Mouse (Mus musculus) neural tube, embryonic 14.5 days (tissue): ENCODE data around the gene Ndufs4. TPM values are rescaled to one million over a fixed set of nuclear protein-coding genes. Genes with fewer than 3 reads are reported as not detected.
"Not testable (repeated sequence)": the region's sequence is repeated elsewhere in the genome, so short reads cannot be mapped to it uniquely, and the experiment has no call there.

Experiments
- ATAC-seq: fragments of 200-750 bp; cut with Nextera tagmentation; 2 replicates; pipeline ENCODE4 v1.8.0; 2017; ENCODE audit warnings: low read depth, mild to moderate bottlenecking, moderate TSS enrichment, moderate library complexity
- H3K27ac ChIP-seq: fragments of 300-500 bp; sonication (generic); 2 replicates; pipeline ENCODE4 v1.5.1; 2014; ENCODE audit warnings: low read depth, mild to moderate bottlenecking, control low read depth, low read length, moderate library complexity, mixed read lengths
- H3K27me3 ChIP-seq: fragments of 300-500 bp; sonication (generic); 2 replicates; pipeline ENCODE4 v1.6.1; 2014; ENCODE audit warnings: low read length; ENCODE audit not compliant: control insufficient read depth, insufficient read depth
- H3K36me3 ChIP-seq: fragments of 300-500 bp; sonication (generic); 2 replicates; pipeline ENCODE4 v1.6.1; 2014; ENCODE audit warnings: low read length, mixed read lengths; ENCODE audit not compliant: control insufficient read depth, insufficient read depth
- H3K4me1 ChIP-seq: fragments of 300-500 bp; sonication (generic); 2 replicates; pipeline ENCODE4 v1.6.1; 2014; ENCODE audit warnings: low read length; ENCODE audit not compliant: control insufficient read depth, insufficient read depth
- H3K4me2 ChIP-seq: fragments of 300-500 bp; sonication (generic); 2 replicates; pipeline ENCODE4 v1.6.1; 2014; ENCODE audit warnings: mild to moderate bottlenecking, low read depth, low read length, control low read depth
- H3K4me3 ChIP-seq: fragments of 300-500 bp; sonication (generic); 2 replicates; pipeline ENCODE4 v1.5.1; 2014; ENCODE audit warnings: low read depth, low read length, control low read depth, mixed read lengths
- H3K9ac ChIP-seq: fragments of 300-500 bp; sonication (generic); replicated peaks from 2 replicates; pipeline ENCODE4 v1.6.1; 2014; ENCODE audit warnings: low read depth, mild to moderate bottlenecking, control low read depth, low read length, mixed read lengths
- H3K9me3 ChIP-seq: fragments of 300-500 bp; sonication (generic); 2 replicates; pipeline ENCODE4 v1.6.1; 2016; ENCODE audit warnings: low read length; ENCODE audit not compliant: control insufficient read depth
- WGBS: fragments of 180-500 bp; shearing (Covaris S2); extraction: QIAGEN DNeasy Blood & Tissue Kit; methylation state at CpG from one replicate; pipeline ENCODE4 v1.1.7; 2014; 5-methylcytosine and 5-hydroxymethylcytosine counted together
- polyA plus RNA-seq: library from polyadenylated mRNA; unstranded; fragments of >200 nt; fragmentation: Nextera tagmentation; extraction: Ambion mirVana; gene quantifications from 2 replicates; pipeline ENCODE4 v1.2.1, GENCODE M21; 2014

Ndufs4 gene
- polyA plus RNA-seq, 1 experiment from 2014 or later = 426 TPM

GRCm38 (mm10) chr13:114310591-114310990 is 77.5 kb downstream of the Ndufs4 start:
- 96% methylated on average over 11 of the region's 11 CpGs for WGBS
- H3K9me3 ChIP-seq = no peaks in the 10 kb centered on the region
- H3K27ac ChIP-seq = no peak overlapping the region
- H3K4me1 ChIP-seq = no peaks in the 10 kb centered on the region
- H3K9ac ChIP-seq = no peak overlapping the region
- no peaks in the 10 kb centered on the region for H3K36me3 ChIP-seq
- H3K4me3 ChIP-seq = no peak overlapping the region
- no peak overlapping the region for H3K4me2 ChIP-seq
- no peaks in the 10 kb centered on the region for H3K27me3 ChIP-seq
- ATAC-seq = no peak

DNA sequence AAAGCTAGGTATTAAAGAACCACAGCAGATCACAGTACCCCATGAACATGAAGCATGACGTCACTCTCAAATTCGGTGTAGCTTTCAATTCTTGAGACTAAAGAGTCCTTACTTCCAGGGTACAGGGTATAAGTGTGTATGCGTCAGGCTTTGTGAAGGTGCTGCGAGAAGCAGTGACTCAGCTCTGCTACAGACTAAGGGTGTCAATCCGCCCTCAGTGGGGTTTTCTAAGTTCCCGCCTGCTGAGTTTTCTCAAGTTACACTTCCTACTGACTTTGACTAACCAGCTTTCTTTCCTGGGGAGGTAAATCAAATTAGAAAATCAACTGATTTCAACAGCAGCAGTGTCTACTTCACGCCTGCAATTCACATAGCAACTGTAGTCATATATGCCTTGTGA is 83.4 kb downstream of the Ndufs4 start:
- no peak overlapping the region for H3K9ac ChIP-seq
- H3K4me1 ChIP-seq = no peaks in the 10 kb centered on the region
- H3K4me2 ChIP-seq = no peak overlapping the region
- H3K9me3 ChIP-seq = no peaks in the 10 kb centered on the region
- no peak overlapping the region for H3K27ac ChIP-seq
- no peaks in the 10 kb centered on the region for H3K27me3 ChIP-seq
- no peaks in the 10 kb centered on the region for H3K36me3 ChIP-seq
- WGBS = 90% methylated on average over 7 of the region's 7 CpGs
- H3K4me3 ChIP-seq = no peak overlapping the region
- no peak for ATAC-seq

- Histone ChIP-seq H3K36me3 (no peaks in the 10 kb centered on the region), H3K4me3 (no peak overlapping the region), H3K9ac (no peak overlapping the region), H3K27ac (no peak overlapping the region), H3K9me3 (no peaks in the 10 kb centered on the region), H3K4me1 (no peaks in the 10 kb centered on the region), H3K27me3 (no peaks in the 10 kb centered on the region), H3K4me2 (no peak overlapping the region)
- WGBS = 77% methylated on average over 4 of the region's 4 CpGs
- ATAC-seq = no peak
Observed at GRCm38 (mm10) chr13:114303466-114304175, 84.4 kb downstream of the Ndufs4 start.

DNA sequence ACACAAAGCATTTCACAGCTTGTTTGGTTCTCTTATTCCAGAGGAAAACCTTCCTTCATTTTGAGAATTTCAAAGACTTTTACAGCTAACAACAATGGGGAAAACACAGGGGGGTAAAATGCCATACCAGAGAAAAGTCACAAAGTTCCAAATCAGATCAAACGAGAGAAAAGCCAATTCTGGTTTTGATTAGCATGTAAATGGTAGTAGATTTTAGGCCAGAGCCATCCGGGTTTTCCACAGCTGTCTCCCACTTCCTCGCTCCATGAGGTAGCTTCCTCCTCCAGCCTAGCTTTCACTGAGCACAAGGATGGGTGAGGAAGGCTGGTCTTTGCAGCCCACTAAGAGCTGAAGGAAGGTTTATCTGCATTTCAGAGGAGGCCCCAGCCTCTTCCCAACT is 90.3 kb downstream of the Ndufs4 start:
- H3K9me3 ChIP-seq = no peaks in the 10 kb centered on the region
- no peak overlapping the region for H3K27ac ChIP-seq

DNA sequence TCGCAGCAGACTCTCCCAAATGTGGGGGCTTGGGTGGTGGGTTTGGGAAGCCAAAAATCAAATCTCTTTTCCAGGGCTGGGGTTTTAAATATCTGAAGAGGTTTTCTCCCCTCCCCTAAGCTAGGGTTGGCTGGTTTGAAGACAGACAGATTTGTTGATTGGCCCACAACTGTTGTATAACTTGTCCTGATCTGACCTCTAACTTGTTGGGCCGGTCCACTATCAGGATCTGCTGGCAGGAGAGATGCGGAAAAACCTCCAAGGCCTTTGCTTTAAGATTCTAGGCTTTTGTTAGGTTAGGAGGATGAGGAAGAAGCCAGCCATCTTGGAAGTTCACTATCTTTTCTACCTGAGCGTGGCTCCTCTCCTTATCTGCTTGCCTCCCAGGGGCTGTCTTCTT is 91.5 kb downstream of the Ndufs4 start:
- no peaks in the 10 kb centered on the region for H3K36me3 ChIP-seq
- H3K4me3 ChIP-seq = no peak overlapping the region
- 89% methylated on average over 4 of the region's 4 CpGs for WGBS
- H3K27ac ChIP-seq = no peak overlapping the region
- no peaks in the 10 kb centered on the region for H3K27me3 ChIP-seq
- H3K4me2 ChIP-seq = no peak overlapping the region
- ATAC-seq = no peak
- no peaks in the 10 kb centered on the region for H3K9me3 ChIP-seq
- H3K4me1 ChIP-seq = no peaks in the 10 kb centered on the region
- H3K9ac ChIP-seq = no peak overlapping the region

More for the DNA sequence above, 90.3 kb downstream of the Ndufs4 start:
- ATAC-seq = no peak
- no peaks in the 10 kb centered on the region for H3K36me3 ChIP-seq
- H3K9ac ChIP-seq = no peak overlapping the region
- no peak overlapping the region for H3K4me3 ChIP-seq
- H3K4me2 ChIP-seq = no peak overlapping the region
- H3K4me1 ChIP-seq = no peaks in the 10 kb centered on the region
- no peaks in the 10 kb centered on the region for H3K27me3 ChIP-seq
- WGBS = 34% methylated on average over 3 of the region's 3 CpGs

- Histone ChIP-seq H3K4me2 (no peak overlapping the region), H3K27me3 (no peaks in the 10 kb centered on the region), H3K36me3 (no peaks in the 10 kb centered on the region), H3K4me3 (no peak overlapping the region), H3K27ac (no peak overlapping the region), H3K9me3 (no peaks in the 10 kb centered on the region), H3K4me1 (no peaks in the 10 kb centered on the region), H3K9ac (no peak overlapping the region)
- 95% methylated on average over 1 of the region's 1 CpGs for WGBS
- no peak for ATAC-seq
Observed at GRCm38 (mm10) chr13:114289411-114289810, 98.6 kb downstream of the Ndufs4 start.

- ATAC-seq = no peak
- no peaks in the 10 kb centered on the region for H3K9me3 ChIP-seq
- no peaks in the 10 kb centered on the region for H3K4me1 ChIP-seq
- no peak overlapping the region for H3K4me3 ChIP-seq
- H3K4me2 ChIP-seq = no peak overlapping the region
- H3K36me3 ChIP-seq = no peaks in the 10 kb centered on the region
- no peaks in the 10 kb centered on the region for H3K27me3 ChIP-seq
- H3K9ac ChIP-seq = no peak overlapping the region
- 90% methylated on average over 3 of the region's 3 CpGs for WGBS
- H3K27ac ChIP-seq = no peak overlapping the region
Observed at GRCm38 (mm10) chr13:114288511-114288910, 99.5 kb downstream of the Ndufs4 start.

GRCm38 (mm10) chr13:114278690-114279089 is 109.4 kb downstream of the Ndufs4 start:
- WGBS = 86% methylated on average over 2 of the region's 2 CpGs

DNA sequence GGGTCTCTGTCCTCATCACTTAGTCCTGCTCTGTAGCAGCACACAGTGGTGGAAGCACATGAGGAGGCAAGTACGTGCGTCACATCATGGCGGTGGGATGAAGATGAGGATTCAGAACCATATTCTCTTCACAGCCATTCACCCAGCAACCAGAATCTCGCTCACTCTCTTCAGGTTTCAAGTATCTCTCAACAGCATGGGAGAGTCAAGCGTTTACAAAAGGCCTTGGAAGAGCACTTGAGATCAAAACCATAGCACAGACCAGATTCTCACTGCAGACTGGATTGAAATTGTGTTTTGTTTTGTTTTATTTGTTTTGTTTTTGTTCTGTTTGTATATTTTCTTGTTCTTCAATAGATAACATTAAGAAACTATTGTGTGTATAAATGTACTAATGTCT is 110.8 kb downstream of the Ndufs4 start:
- Histone ChIP-seq H3K9ac (no peak overlapping the region), H3K9me3 (no peaks in the 10 kb centered on the region), H3K27ac (no peak overlapping the region), H3K27me3 (no peaks in the 10 kb centered on the region), H3K4me3 (no peak overlapping the region), H3K4me2 (no peak overlapping the region), H3K4me1 (no peaks in the 10 kb centered on the region), H3K36me3 (no peaks in the 10 kb centered on the region)
- 95% methylated on average over 5 of the region's 5 CpGs for WGBS
- ATAC-seq = no peak

More at GRCm38 (mm10) chr13:114278690-114279089, 109.4 kb downstream of the Ndufs4 start:
- H3K27ac ChIP-seq, H3K4me2 ChIP-seq, H3K4me1 ChIP-seq, ATAC-seq, H3K36me3 ChIP-seq, H3K4me3 ChIP-seq, H3K9me3 ChIP-seq, H3K27me3 ChIP-seq, H3K9ac ChIP-seq: not testable (repeated sequence)
